Mouse (Mus musculus) liver, embryonic 14.5 days (tissue): ENCODE data around the gene Cpa5. TPM values are rescaled to one million over a fixed set of nuclear protein-coding genes. Genes with fewer than 3 reads are reported as not detected.

Source experiments
- ATAC-seq: fragments of 200-750 bp; cut with Nextera tagmentation; 2 replicates; pipeline ENCODE4 v1.8.0; 2017; ENCODE audit warnings: moderate number of reproducible peaks, mild to moderate bottlenecking, moderate library complexity; ENCODE audit not compliant: insufficient read depth
- DNase-seq, 3 experiments: peaks; one replicate each; pipeline ENCODE4 v3.0.0-alpha.2; 2012 to 2013; ENCODE audit warnings: low read depth in 3 of 3, low spot score in 3 of 3
- H3K27ac ChIP-seq: fragments of 300-500 bp; sonication (generic); 2 replicates; pipeline ENCODE4 v1.5.1; 2014; ENCODE audit warnings: moderate library complexity, mild to moderate bottlenecking, control low read depth, inconsistent platforms
- H3K27me3 ChIP-seq: fragments of 300-500 bp; sonication (generic); 2 replicates; pipeline ENCODE4 v1.6.1; 2014; ENCODE audit warnings: mild to moderate bottlenecking, low read length, moderate library complexity; ENCODE audit not compliant: control insufficient read depth, insufficient read depth
- H3K36me3 ChIP-seq: fragments of 300-500 bp; sonication (generic); replicated peaks from 2 replicates; pipeline ENCODE4 v1.6.1; 2014; ENCODE audit warnings: low read depth; ENCODE audit not compliant: control insufficient read depth, insufficient read depth
- H3K4me1 ChIP-seq, 2 experiments: fragments of 200-500 bp in 1 of 2; fragments of 300-500 bp in 1 of 2; sonication (generic) in 1 of 2; replicated peaks; 2 replicates each; pipeline ENCODE4 v1.6.1; 2012 to 2014; ENCODE audit warnings: antibody characterized with exemption in 1 of 2, inconsistent platforms in 1 of 2, low read length in 1 of 2; ENCODE audit not compliant: control insufficient read depth in 2 of 2, insufficient read depth in 2 of 2
- H3K4me2 ChIP-seq: fragments of 300-500 bp; sonication (generic); 2 replicates; pipeline ENCODE4 v1.6.1; 2014; ENCODE audit warnings: low read depth, mild to moderate bottlenecking, control low read depth, moderate library complexity
- H3K4me3 ChIP-seq, 2 experiments: fragments of 200-500 bp in 1 of 2; fragments of 300-500 bp in 1 of 2; sonication (generic) in 1 of 2; 2 replicates each; pipeline ENCODE4 v1.5.1; 2012 to 2014; ENCODE audit warnings: low read depth in 2 of 2, low read length in 2 of 2, mild to moderate bottlenecking in 2 of 2, control low read depth in 1 of 2, inconsistent platforms in 1 of 2, moderate library complexity in 1 of 2; ENCODE audit not compliant: insufficient read depth in 1 of 2
- H3K9ac ChIP-seq: fragments of 300-500 bp; sonication (generic); replicated peaks from 2 replicates; pipeline ENCODE4 v1.6.1; 2014; ENCODE audit warnings: mild to moderate bottlenecking, control low read depth, moderate library complexity
- H3K9me3 ChIP-seq: fragments of 300-500 bp; sonication (generic); 2 replicates; pipeline ENCODE4 v1.6.1; 2016; ENCODE audit warnings: low read length, mixed read lengths; ENCODE audit not compliant: control insufficient read depth
- CTCF ChIP-seq: IDR thresholded peaks from 2 replicates; pipeline ENCODE4 v1.5.1; 2016; ENCODE audit warnings: antibody characterized with exemption, low read depth, control low read depth
- EP300 ChIP-seq: IDR thresholded peaks from 2 replicates; pipeline ENCODE4 v1.6.1; 2016; ENCODE audit warnings: antibody characterized with exemption, low read depth
- WGBS: fragments of 180-500 bp; shearing (Covaris S2); extraction: QIAGEN DNeasy Blood & Tissue Kit; methylation state at CpG from one replicate; pipeline ENCODE4 v1.1.7; 2014; ENCODE audit not compliant: insufficient replicate concordance; 5-methylcytosine and 5-hydroxymethylcytosine counted together
- polyA plus RNA-seq, 2 experiments: library from polyadenylated mRNA; depleted of rRNA in 1 of 2; stranded (reverse) in 1 of 2; unstranded in 1 of 2; fragments of >200 nt; fragmentation: Nextera tagmentation in 1 of 2; extraction: Ambion mirVana in 1 of 2; gene quantifications; 2 replicates each; pipeline versions ENCODE4 v1.2.1 to v1.2.3; 2012 to 2014

Gene Cpa5
- polyA plus RNA-seq, 2 experiments: 0.02 TPM; not detected in 1

DNA sequence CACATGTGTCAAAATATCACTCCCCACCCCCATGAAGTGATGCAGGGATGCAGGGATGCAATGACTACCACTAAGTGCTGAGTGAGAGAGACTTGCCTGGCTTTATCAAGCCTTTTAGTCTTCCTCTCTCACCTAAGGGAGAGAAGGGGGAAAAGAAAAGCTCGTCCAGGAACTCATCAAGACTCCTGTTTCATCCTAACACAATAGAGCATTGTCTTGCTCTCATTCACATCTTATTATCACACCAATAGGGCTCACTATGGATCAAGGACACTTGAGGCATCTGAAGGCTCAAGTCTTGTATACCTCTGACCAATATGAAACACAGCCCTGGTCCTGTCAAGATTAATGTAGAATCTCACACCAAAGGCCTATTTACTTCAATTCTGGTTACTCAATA lies 9.8 kb upstream of the Cpa5 start:
- DNase-seq (no peak), ATAC-seq (no peak)
- Histone ChIP-seq H3K27me3 (no peaks in the 10 kb centered on the region), H3K36me3 (no peaks in the 10 kb centered on the region), H3K27ac (no peak overlapping the region), H3K4me2 (no peak overlapping the region), H3K9ac (no peak overlapping the region), H3K9me3 (no peaks in the 10 kb centered on the region), H3K4me3 (no peak overlapping the region), H3K4me1 (no peaks in the 10 kb centered on the region; a peak in 1 of 4 replicates)
- no peak for TF ChIP-seq EP300
- no peak for TF ChIP-seq CTCF
- WGBS: 50% methylated on average over 1 of the region's 1 CpGs

DNA sequence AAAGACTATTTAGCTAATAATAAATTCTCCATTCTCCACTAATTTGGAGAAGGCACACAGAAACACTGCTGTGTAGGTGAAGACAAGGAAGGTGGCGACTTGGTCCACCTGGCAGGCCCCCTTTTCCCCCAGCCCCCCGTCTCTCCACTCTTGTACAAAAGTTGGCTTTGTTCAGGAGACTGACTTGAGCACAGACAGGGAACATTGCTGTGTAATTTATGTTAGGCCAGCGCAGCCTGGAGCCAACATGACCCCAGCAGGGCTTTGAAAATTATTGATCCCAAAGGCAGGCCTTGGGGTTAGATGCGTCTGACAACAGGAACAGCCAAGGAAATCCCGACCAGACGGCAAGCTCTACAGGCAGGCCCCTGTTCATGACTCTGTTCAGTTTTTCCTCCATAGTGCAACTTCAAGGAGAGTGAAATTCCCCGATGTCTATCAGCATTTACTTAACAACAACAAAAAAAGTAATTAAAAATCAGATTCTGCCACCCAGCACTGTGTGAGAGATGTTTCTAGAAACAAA lies 6.4 kb upstream of the Cpa5 start:
- 46% methylated on average over 7 of the region's 7 CpGs for WGBS
- Histone ChIP-seq H3K4me1 (no peaks in the 10 kb centered on the region), H3K36me3 (no peaks in the 10 kb centered on the region), H3K9ac (no peak overlapping the region), H3K4me3 (no peak overlapping the region), H3K4me2 (no peak overlapping the region), H3K27me3 (no peaks in the 10 kb centered on the region), H3K9me3 (no peaks in the 10 kb centered on the region), H3K27ac (no peak overlapping the region)
- TF ChIP-seq CTCF (no peak), EP300 (no peak)
- DNase-seq: no peak
- no peak for ATAC-seq

DNA sequence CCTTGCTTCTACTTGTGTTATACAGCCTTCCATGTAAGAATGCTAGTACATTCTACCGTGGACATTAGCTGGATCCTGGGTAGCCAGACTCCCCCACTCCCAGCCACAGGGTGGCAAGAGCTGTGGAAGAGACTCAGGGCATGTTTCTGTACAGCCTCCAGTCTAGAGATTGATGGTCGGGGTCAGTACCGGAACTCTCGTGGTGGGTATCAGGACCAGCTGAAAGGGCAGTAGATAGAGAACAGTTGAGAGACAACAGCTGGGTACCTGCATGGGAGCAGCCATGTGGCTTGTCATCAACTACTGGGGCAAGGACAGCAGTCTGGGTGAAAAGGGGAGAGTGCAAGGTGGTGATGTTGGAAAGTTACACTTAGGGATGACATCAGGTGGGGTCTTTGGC lies 5.7 kb upstream of the Cpa5 start:
- H3K4me1 ChIP-seq: no peaks in the 10 kb centered on the region
- TF ChIP-seq EP300 (no peak), CTCF (no peak)
- H3K27ac ChIP-seq: no peak overlapping the region
- H3K36me3 ChIP-seq: no peaks in the 10 kb centered on the region
- no peak overlapping the region for H3K4me2 ChIP-seq
- no peaks in the 10 kb centered on the region for H3K27me3 ChIP-seq
- no peak overlapping the region for H3K9ac ChIP-seq
- ATAC-seq (no peak), DNase-seq (no peak)
- no peaks in the 10 kb centered on the region for H3K9me3 ChIP-seq
- WGBS: 66% methylated on average over 4 of the region's 4 CpGs
- no peak overlapping the region for H3K4me3 ChIP-seq

DNA sequence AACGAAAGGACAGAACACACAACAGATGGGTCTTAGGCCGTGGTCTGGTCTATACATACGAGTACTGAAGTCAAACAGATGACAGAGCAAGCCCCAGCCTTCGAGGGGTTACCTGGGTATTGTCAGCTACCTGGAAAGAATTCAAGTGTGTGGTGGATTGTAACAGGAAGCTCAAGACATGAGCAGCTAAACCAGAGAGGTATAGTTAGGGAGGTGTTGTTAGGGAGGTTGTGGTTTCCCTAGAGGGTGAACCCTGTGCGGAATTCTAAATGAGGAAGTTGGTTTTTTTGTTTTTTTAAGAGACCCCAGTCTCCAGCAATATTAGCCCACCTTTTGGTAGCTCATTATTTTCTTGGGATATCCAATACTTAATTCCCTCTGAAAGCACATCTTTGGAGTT lies 5.1 kb upstream of the Cpa5 start:
- WGBS: 29% methylated on average over 5 of the region's 5 CpGs
- H3K27me3 ChIP-seq: no peaks in the 10 kb centered on the region
- H3K4me2 ChIP-seq: no peak overlapping the region
- no peak overlapping the region for H3K27ac ChIP-seq
- no peak for ATAC-seq
- no peak overlapping the region for H3K9ac ChIP-seq
- H3K4me3 ChIP-seq: no peak overlapping the region
- no peaks in the 10 kb centered on the region for H3K9me3 ChIP-seq
- no peak for DNase-seq
- H3K36me3 ChIP-seq: no peaks in the 10 kb centered on the region
- no peaks in the 10 kb centered on the region for H3K4me1 ChIP-seq
- TF ChIP-seq EP300 (no peak), CTCF (no peak)

DNA sequence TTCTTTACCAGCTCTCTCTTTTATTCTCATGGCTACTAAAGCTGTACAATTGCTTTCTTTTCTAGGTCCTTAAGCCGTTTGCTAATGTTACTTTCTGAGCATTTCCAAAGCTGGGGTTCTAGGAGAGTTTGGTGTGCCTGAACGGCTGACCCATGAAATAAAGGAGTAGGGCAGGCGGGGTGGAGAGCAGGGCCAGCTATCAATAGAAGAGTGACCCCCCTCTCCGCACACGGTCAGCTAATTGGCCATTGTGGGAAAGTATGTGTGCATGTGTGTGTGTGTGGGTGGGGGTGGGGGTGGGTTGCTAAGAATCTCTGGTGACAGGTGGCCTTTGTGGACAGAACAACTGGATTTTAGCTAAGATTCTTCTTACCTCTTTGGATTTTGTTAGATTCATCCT lies 402 bp downstream of the Cpa5 start:
- ATAC-seq (no peak), DNase-seq (no peak)
- no peak for TF ChIP-seq EP300
- TF ChIP-seq CTCF: no peak
- no peak overlapping the region for H3K4me2 ChIP-seq
- H3K27me3 ChIP-seq: peaks cover under 1% of the 10 kb centered on the region; the same call in 1 of the 2 replicates
- 58% methylated on average over 5 of the region's 5 CpGs for WGBS
- H3K4me3 ChIP-seq: no peak overlapping the region
- no peaks in the 10 kb centered on the region for H3K4me1 ChIP-seq
- no peaks in the 10 kb centered on the region for H3K9me3 ChIP-seq
- H3K36me3 ChIP-seq: no peaks in the 10 kb centered on the region
- no peak overlapping the region for H3K27ac ChIP-seq
- H3K9ac ChIP-seq: no peak overlapping the region
